Mouse (Mus musculus) adrenal gland, postnatal 14 days (tissue): ENCODE measurements around the gene Gzmb. TPM values are rescaled to one million over a fixed set of nuclear protein-coding genes. Genes with fewer than 3 reads are reported as not detected.

Source experiments
- total RNA-seq: library from RNA; stranded (reverse); gene quantifications from 2 replicates; pipeline ENCODE4 v1.2.3, GENCODE M21; 2021

Gene Gzmb
- total RNA-seq, 1 experiment from 2014 or later, result 0.22 TPM

Other genes with a start within 250 kb of the Gzmb start
- not detected in 2 replicates for gene Mcpt1, start 244.3 kb downstream of the Gzmb start, total RNA-seq
- not detected in 2 replicates for gene Mcpt9, start 231.8 kb downstream of the Gzmb start, total RNA-seq
- gene Mcpt2, start 220.2 kb downstream of the Gzmb start, total RNA-seq, result not detected in 2 replicates
- gene Mcpt4, start 199.9 kb downstream of the Gzmb start, total RNA-seq, result 2.7 and 3.3 TPM in 2 replicates
- gene Mcpt8, start 177.0 kb downstream of the Gzmb start, total RNA-seq, result 0.70 TPM in 1 of 2 replicates, not detected in the other
- 0.64 TPM in 1 of 2 replicates, not detected in the other for gene Ctsg, start 159.7 kb downstream of the Gzmb start, total RNA-seq
- not detected in 2 replicates for gene Gzme, start 141.6 kb downstream of the Gzmb start, total RNA-seq
- gene Gzmd, start 129.7 kb downstream of the Gzmb start, total RNA-seq, result not detected in 2 replicates
- not detected in 2 replicates for gene Gzmg, start 102.7 kb downstream of the Gzmb start, total RNA-seq
- gene Gzmn, start 87.7 kb downstream of the Gzmb start, total RNA-seq, result not detected in 2 replicates
- not detected in 2 replicates for gene Gzmf, start 50.8 kb downstream of the Gzmb start, total RNA-seq
- not detected in 2 replicates for gene Gzmc, start 27.6 kb downstream of the Gzmb start, total RNA-seq
- 0.07 TPM in 1 of 2 replicates, not detected in the other for gene Atp12a, start 102.8 kb upstream of the Gzmb start, total RNA-seq
- gene Rnf17, start 140.3 kb upstream of the Gzmb start, total RNA-seq, result 0.48 and 1.2 TPM in 2 replicates